Mouse (Mus musculus) embryonic fibroblast, embryonic 13.5 days (primary cell): ENCODE results near the gene Gna11.

ENCODE experiments used
- CTCF ChIP-seq: IDR thresholded peaks from 2 replicates; pipeline ENCODE4 v1.5.1; 2011; ENCODE audit warnings: mild to moderate bottlenecking, control low read depth, low read length, moderate library complexity, borderline replicate concordance; ENCODE audit not compliant: insufficient read depth
- POLR2A ChIP-seq: IDR thresholded peaks from 2 replicates; pipeline ENCODE4 v1.6.1; 2011; ENCODE audit warnings: low read depth, mild to moderate bottlenecking, control low read depth, low read length, moderate library complexity

DNA sequence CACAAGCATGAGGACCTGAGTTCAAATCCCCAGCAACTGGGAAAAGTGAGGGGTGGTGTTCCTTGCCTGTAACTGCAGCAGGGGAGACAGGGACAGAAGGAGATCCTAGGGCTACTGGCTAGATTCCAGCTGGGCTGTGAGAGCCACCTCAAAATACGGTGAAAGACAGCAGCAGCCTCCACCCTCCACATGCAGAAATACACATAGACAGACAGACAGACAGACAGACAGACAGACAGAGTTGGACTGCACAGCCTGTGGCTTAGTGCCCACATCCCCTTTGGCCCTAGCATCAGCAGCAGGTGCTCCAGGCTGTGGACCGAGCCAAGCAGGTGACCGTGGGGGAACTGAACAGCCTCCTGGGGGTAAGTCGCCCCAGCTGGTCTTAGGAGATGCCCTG, 35.0 kb upstream of the Gna11 start:
- TF ChIP-seq POLR2A: no peak
- TF ChIP-seq CTCF: no peak
